Mouse (Mus musculus) monocyte, adult 5-6 weeks (primary cell): ENCODE measurements around the gene Tmem230. TPM values are rescaled to one million over a fixed set of nuclear protein-coding genes. Genes with fewer than 3 reads are reported as not detected.

Experiments
- ATAC-seq: fragments of 153-309, 156-312 bp; replicated peaks from 2 replicates; pipeline ENCODE4 v1.8.0; 2017; ENCODE audit warnings: mild to moderate bottlenecking; ENCODE audit not compliant: low TSS enrichment, insufficient number of reproducible peaks, severe bottlenecking, poor library complexity, low FRiP score
- total RNA-seq: library from RNA; stranded (forward); fragments of 200-1000, 200-491, 200-594 nt; gene quantifications from 3 replicates; pipeline ENCODE4 v1.2.3, GENCODE M21; 2017

The Tmem230 gene
- total RNA-seq, 1 experiment from 2014 or later = 15.5 TPM

DNA sequence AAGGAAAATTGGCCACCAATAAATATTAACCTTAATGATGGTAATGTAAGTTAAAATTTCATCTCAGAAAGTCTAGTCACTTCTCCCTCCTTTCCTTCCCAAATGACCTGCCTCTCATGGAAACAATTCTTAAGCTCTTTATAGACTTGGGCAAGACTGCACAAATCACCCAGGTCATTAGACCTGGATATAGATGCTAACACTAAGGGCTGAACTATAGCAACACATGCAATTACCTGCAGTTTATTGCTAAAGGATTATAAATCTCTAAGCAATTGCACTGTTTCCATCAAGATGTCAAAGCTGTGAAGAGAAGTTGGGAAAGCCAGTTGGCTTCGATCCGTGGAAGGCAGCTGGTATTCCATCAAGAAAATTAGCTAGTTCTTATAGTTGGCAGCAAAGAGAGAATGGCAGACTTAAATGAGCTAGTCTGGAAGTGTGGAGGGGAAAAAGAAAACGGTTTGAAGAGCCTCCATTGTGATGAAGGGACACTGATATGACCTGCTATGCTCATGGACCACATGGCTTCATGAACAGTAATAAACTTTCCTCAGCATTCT is 56.9 kb downstream of the Tmem230 start:
- no peak for ATAC-seq

Other genes starting within 250 kb of the Tmem230 start
- 33.5 to 63.6 TPM (median 45.1 TPM) in 3 replicates for gene Rassf2, start 217.5 kb downstream of the Tmem230 start, total RNA-seq
- 15.0 to 28.8 TPM (median 17.0 TPM) in 3 replicates for gene Slc23a2, start 102.7 kb downstream of the Tmem230 start, total RNA-seq
- 228 to 330 TPM (median 247 TPM) in 3 replicates for gene Pcna, start 5.5 kb upstream of the Tmem230 start, total RNA-seq
- gene Cds2, start 15.3 kb upstream of the Tmem230 start, total RNA-seq = 48.5 to 54.3 TPM (median 49.2 TPM) in 3 replicates
- gene Prokr2, start 137.6 kb upstream of the Tmem230 start, total RNA-seq = not detected in 3 replicates